Mouse (Mus musculus): Measurements from ENCODE around the gene Bcl10. TPM values are rescaled to one million over a fixed set of nuclear protein-coding genes. Genes with fewer than 3 reads are reported as not detected.

The Bcl10 gene
- polyA plus RNA-seq, 1 experiment from 2014 or later = 54.3 TPM

DNA sequence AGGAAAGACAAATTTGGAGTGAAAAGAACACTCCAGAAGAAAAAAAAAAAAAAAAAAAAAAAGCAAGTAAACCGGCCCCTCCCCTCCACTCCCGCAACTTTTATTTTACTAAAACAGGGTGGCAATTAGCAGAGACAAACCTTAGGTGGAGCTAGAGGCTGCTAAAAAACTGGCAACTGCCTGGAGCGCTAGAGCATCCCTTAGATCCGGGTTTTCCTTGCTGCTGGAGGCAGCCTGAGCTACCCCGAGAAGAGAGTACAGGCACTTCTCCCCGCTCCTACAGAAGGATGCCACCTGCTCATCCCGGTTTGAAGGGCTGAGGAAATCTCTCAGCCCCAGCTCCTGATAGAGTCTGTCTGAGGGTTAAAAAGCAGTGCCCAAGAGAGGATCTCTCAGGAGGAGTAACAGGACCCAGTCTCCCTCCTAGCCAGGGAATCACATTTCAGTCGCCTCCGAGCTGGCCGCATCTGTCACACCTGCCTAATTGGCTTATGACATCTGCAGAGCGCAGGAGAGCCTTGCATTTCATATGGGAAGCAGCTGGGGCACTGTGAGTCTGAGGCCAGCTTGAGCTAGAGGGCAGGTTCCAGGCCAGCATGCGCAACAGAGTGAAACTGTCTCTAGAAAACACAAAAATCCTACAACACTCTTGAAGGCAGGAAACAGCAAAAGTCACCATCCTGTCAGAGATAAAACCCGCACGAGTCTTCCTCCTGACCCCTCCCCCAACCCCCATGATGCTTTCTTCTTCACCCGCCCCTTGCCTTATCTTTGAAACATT, 27.6 kb downstream of the Bcl10 start:
- Histone ChIP-seq H3K4me1 (ENCODE audit: insufficient read depth, low read depth, low read length) (no peaks in the 10 kb centered on the region; the same call in 1 of the 2 replicates), H3K4me2 (replicated peaks; ENCODE audit: low read depth, low read length) (peak overlapping the region; percentile 20; the same call in 1 of the 2 replicates), H3K9ac (replicated peaks; ENCODE audit: low read depth) (no peak overlapping the region), H3K27ac (ENCODE audit: low read length) (no peak overlapping the region), H3K27me3 (replicated peaks; ENCODE audit: insufficient read depth, low read length) (no peaks in the 10 kb centered on the region), H3K36me3 (ENCODE audit: insufficient read depth, low read length) (no peaks in the 10 kb centered on the region), H3K9me3 (ENCODE audit: low read length) (no peaks in the 10 kb centered on the region), H3K4me3 (ENCODE audit: low read depth, low read length) (no peak overlapping the region)
- 9% methylated on average over 15 of the region's 15 CpGs for WGBS
- peak; percentile 92 for DNase-seq (ENCODE audit: low spot score)
- TF ChIP-seq CTCF (IDR thresholded peaks at IDR 0.05) (peak; percentile 79), EP300 (IDR thresholded peaks at IDR 0.05) (no peak)
- ATAC-seq = peak; percentile 83

- no peaks in the 10 kb centered on the region for H3K9me3 ChIP-seq (ENCODE audit: low read length)
- no peaks in the 10 kb centered on the region for H3K36me3 ChIP-seq (ENCODE audit: insufficient read depth, low read length)
- H3K4me1 ChIP-seq (ENCODE audit: insufficient read depth, low read depth, low read length) = no peaks in the 10 kb centered on the region; the same call in 1 of the 2 replicates
- DNase-seq (ENCODE audit: low spot score) (no peak), ATAC-seq (no peak)
- H3K27ac ChIP-seq (ENCODE audit: low read length) = no peak overlapping the region
- no peak overlapping the region for H3K4me3 ChIP-seq (ENCODE audit: low read depth, low read length)
- no peak overlapping the region for H3K4me2 ChIP-seq (replicated peaks; ENCODE audit: low read depth, low read length)
- H3K27me3 ChIP-seq (replicated peaks; ENCODE audit: insufficient read depth, low read length) = no peaks in the 10 kb centered on the region
- WGBS = 24% methylated on average over 5 of the region's 5 CpGs
- no peak for TF ChIP-seq EP300 (IDR thresholded peaks at IDR 0.05)
- H3K9ac ChIP-seq (replicated peaks; ENCODE audit: low read depth) = no peak overlapping the region
Observed at GRCm38 (mm10) chr3:145950815-145951130, 28.2 kb downstream of the Bcl10 start.

- ATAC-seq = peak; percentile 70
- peak; percentile 77 for DNase-seq (ENCODE audit: low spot score)
- no peaks in the 10 kb centered on the region for H3K36me3 ChIP-seq (ENCODE audit: insufficient read depth, low read length)
- H3K4me1 ChIP-seq (ENCODE audit: insufficient read depth, low read depth, low read length) = no peaks in the 10 kb centered on the region
- TF ChIP-seq EP300 (IDR thresholded peaks at IDR 0.05) = no peak
- no peak for TF ChIP-seq CTCF (IDR thresholded peaks at IDR 0.05)
- 60% methylated on average over 17 of the region's 17 CpGs for WGBS
- no peak overlapping the region for H3K4me3 ChIP-seq (ENCODE audit: low read depth, low read length)
- no peak overlapping the region for H3K9ac ChIP-seq (replicated peaks; ENCODE audit: low read depth)
- H3K27me3 ChIP-seq (replicated peaks; ENCODE audit: insufficient read depth, low read length) = no peaks in the 10 kb centered on the region
- H3K4me2 ChIP-seq (replicated peaks; ENCODE audit: low read depth, low read length) = no peak overlapping the region
- no peaks in the 10 kb centered on the region for H3K9me3 ChIP-seq (ENCODE audit: low read length)
- no peak overlapping the region; the same call in 1 of the 2 replicates for H3K27ac ChIP-seq (ENCODE audit: low read length)
Observed at GRCm38 (mm10) chr3:145951287-145952165, 28.9 kb downstream of the Bcl10 start.

DNA sequence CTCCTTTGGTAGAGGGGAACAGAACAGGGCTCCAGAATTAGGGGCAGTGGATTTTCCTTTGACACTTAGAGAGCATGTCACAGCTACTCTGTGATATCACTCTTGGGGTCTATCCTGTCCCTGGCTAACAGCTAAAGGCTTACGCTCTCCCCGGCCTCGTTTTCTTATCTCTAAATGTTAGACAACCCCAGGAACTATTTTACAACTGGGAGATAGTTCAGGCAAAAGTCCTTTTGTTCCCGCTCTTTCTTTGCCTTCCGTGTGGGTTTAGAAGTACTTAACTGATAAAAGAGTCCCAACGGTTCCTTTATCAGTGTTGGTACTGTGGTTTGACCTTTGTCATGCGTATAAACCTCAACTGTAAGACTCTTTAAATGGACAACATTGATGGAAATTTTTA, 30.3 kb downstream of the Bcl10 start:
- 43% methylated on average over 7 of the region's 7 CpGs for WGBS
- no peak overlapping the region for H3K4me2 ChIP-seq (replicated peaks; ENCODE audit: low read depth, low read length)
- no peak overlapping the region for H3K27ac ChIP-seq (ENCODE audit: low read length)
- H3K36me3 ChIP-seq (ENCODE audit: insufficient read depth, low read length) = no peaks in the 10 kb centered on the region
- no peak overlapping the region for H3K9ac ChIP-seq (replicated peaks; ENCODE audit: low read depth)
- H3K27me3 ChIP-seq (replicated peaks; ENCODE audit: insufficient read depth, low read length) = no peaks in the 10 kb centered on the region
- H3K4me1 ChIP-seq (ENCODE audit: insufficient read depth, low read depth, low read length) = no peaks in the 10 kb centered on the region
- TF ChIP-seq CTCF (IDR thresholded peaks at IDR 0.05) (no peak), EP300 (IDR thresholded peaks at IDR 0.05) (no peak)
- no peak for DNase-seq (ENCODE audit: low spot score)
- H3K9me3 ChIP-seq (ENCODE audit: low read length) = no peaks in the 10 kb centered on the region
- no peak overlapping the region for H3K4me3 ChIP-seq (ENCODE audit: low read depth, low read length)
- ATAC-seq = no peak

- Histone ChIP-seq H3K4me1 (ENCODE audit: insufficient read depth, low read depth, low read length) (no peaks in the 10 kb centered on the region), H3K4me3 (ENCODE audit: low read depth, low read length) (no peak overlapping the region), H3K27ac (ENCODE audit: low read length) (no peak overlapping the region), H3K4me2 (replicated peaks; ENCODE audit: low read depth, low read length) (no peak overlapping the region), H3K9ac (replicated peaks; ENCODE audit: low read depth) (no peak overlapping the region), H3K27me3 (replicated peaks; ENCODE audit: insufficient read depth, low read length) (no peaks in the 10 kb centered on the region), H3K9me3 (ENCODE audit: low read length) (no peaks in the 10 kb centered on the region), H3K36me3 (ENCODE audit: insufficient read depth, low read length) (no peaks in the 10 kb centered on the region)
- WGBS = 63% methylated on average over 2 of the region's 2 CpGs
- no peak for TF ChIP-seq EP300 (IDR thresholded peaks at IDR 0.05)
- no peak for TF ChIP-seq CTCF (IDR thresholded peaks at IDR 0.05)
- DNase-seq (ENCODE audit: low spot score) (no peak), ATAC-seq (no peak)
Observed at GRCm38 (mm10) chr3:145953411-145953810, 30.8 kb downstream of the Bcl10 start.

GRCm38 (mm10) chr3:145959824-145960223, 37.2 kb downstream of the Bcl10 start:
- H3K4me3 ChIP-seq (ENCODE audit: low read depth, low read length) = no peak overlapping the region
- 32% methylated on average over 1 of the region's 1 CpGs for WGBS

More at GRCm38 (mm10) chr3:145959824-145960223, 37.2 kb downstream of the Bcl10 start:
- H3K36me3 ChIP-seq (ENCODE audit: insufficient read depth, low read length) = no peaks in the 10 kb centered on the region
- H3K27me3 ChIP-seq (replicated peaks; ENCODE audit: insufficient read depth, low read length) = no peaks in the 10 kb centered on the region
- TF ChIP-seq EP300 (IDR thresholded peaks at IDR 0.05) = no peak
- no peak for TF ChIP-seq CTCF (IDR thresholded peaks at IDR 0.05)
- H3K27ac ChIP-seq (ENCODE audit: low read length) = no peak overlapping the region
- no peak overlapping the region for H3K9ac ChIP-seq (replicated peaks; ENCODE audit: low read depth)
- no peaks in the 10 kb centered on the region for H3K9me3 ChIP-seq (ENCODE audit: low read length)
- ATAC-seq = no peak
- H3K4me2 ChIP-seq (replicated peaks; ENCODE audit: low read depth, low read length) = no peak overlapping the region
- H3K4me1 ChIP-seq (ENCODE audit: insufficient read depth, low read depth, low read length) = peaks cover 11% of the 10 kb centered on the region; the same call in 1 of the 2 replicates
- DNase-seq (ENCODE audit: low spot score) = peak; percentile 26

Data from lung, postnatal 0 days (tissue).